Mouse (Mus musculus): Measurements from ENCODE around the gene Polr2i.
"Not testable (repeated sequence)": the region's sequence is repeated elsewhere in the genome, so short reads cannot be mapped to it uniquely, and the experiment has no call there.

The Polr2i gene

GRCm38 (mm10) chr7:30204380-30204779 is 27.4 kb upstream of the Polr2i start:
- in situ Hi-C loops (cut with MboI, MseI), result no loop called here

GRCm38 (mm10) chr7:30205383-30205782 is 26.4 kb upstream of the Polr2i start:
- in situ Hi-C loops (cut with MboI, MseI), result no loop called here

GRCm38 (mm10) chr7:30206364-30206763 is 25.4 kb upstream of the Polr2i start:
- in situ Hi-C loops (cut with MboI, MseI), result not testable (repeated sequence)

- in situ Hi-C loops (cut with MboI, MseI), result loop anchor here (5.0 kb wide), 1 partner anchor 39 kb away; no protein-coding TSS in a partner anchor
Measured at GRCm38 (mm10) chr7:30211025-30211424, 20.7 kb upstream of the Polr2i start.

GRCm38 (mm10) chr7:30213881-30214280 is 17.9 kb upstream of the Polr2i start:
- in situ Hi-C loops (cut with MboI, MseI), result loop anchor here (5.0 kb wide), 1 partner anchor 42 kb away; no protein-coding TSS in a partner anchor

- in situ Hi-C loops (cut with MboI, MseI), result no loop called here
Measured at GRCm38 (mm10) chr7:30215875-30216274, 15.9 kb upstream of the Polr2i start.

- in situ Hi-C loops (cut with MboI, MseI), result no loop called here
Measured at GRCm38 (mm10) chr7:30216723-30217151, 15.0 kb upstream of the Polr2i start.

GRCm38 (mm10) chr7:30217277-30217676 is 14.5 kb upstream of the Polr2i start:
- in situ Hi-C loops (cut with MboI, MseI), result no loop called here

GRCm38 (mm10) chr7:30219293-30220007 is 12.3 kb upstream of the Polr2i start:
- in situ Hi-C loops (cut with MboI, MseI), result no loop called here

- in situ Hi-C loops (cut with MboI, MseI), result no loop called here
Measured at GRCm38 (mm10) chr7:30220008-30220356, 11.8 kb upstream of the Polr2i start.

GRCm38 (mm10) chr7:30221433-30221832 is 10.3 kb upstream of the Polr2i start:
- in situ Hi-C loops (cut with MboI, MseI), result no loop called here

GRCm38 (mm10) chr7:30222205-30222604 is 9.5 kb upstream of the Polr2i start:
- in situ Hi-C loops (cut with MboI, MseI), result no loop called here

GRCm38 (mm10) chr7:30224206-30224605 is 7.5 kb upstream of the Polr2i start:
- in situ Hi-C loops (cut with MboI, MseI), result no loop called here

GRCm38 (mm10) chr7:30231328-30231668 is 450 bp upstream of the Polr2i start:
- in situ Hi-C loops (cut with MboI, MseI), result no loop called here

GRCm38 (mm10) chr7:30232631-30233148 is 942 bp downstream of the Polr2i start:
- in situ Hi-C loops (cut with MboI, MseI), result no loop called here

GRCm38 (mm10) chr7:30233387-30233786 is 1.6 kb downstream of the Polr2i start:
- in situ Hi-C loops (cut with MboI, MseI), result no loop called here

- in situ Hi-C loops (cut with MboI, MseI), result no loop called here
Measured at GRCm38 (mm10) chr7:30234276-30234858, 2.6 kb downstream of the Polr2i start.

- in situ Hi-C loops (cut with MboI, MseI), result no loop called here
Measured at GRCm38 (mm10) chr7:30235091-30235490, 3.3 kb downstream of the Polr2i start.

GRCm38 (mm10) chr7:30235625-30236024 is 3.9 kb downstream of the Polr2i start, which contains the start of gene Ovol3:
Gene Ovol3, minus strand, starts transcription at chr7:30235725.
- in situ Hi-C loops (cut with MboI, MseI), result no loop called here

GRCm38 (mm10) chr7:30237374-30237773 is 5.6 kb downstream of the Polr2i start:
- in situ Hi-C loops (cut with MboI, MseI), result not testable (repeated sequence)

- in situ Hi-C loops (cut with MboI, MseI), result no loop called here
Measured at GRCm38 (mm10) chr7:30251956-30252954, 20.5 kb downstream of the Polr2i start.

- in situ Hi-C loops (cut with MboI, MseI), result no loop called here
Measured at GRCm38 (mm10) chr7:30265041-30265440, 33.3 kb downstream of the Polr2i start.

Data from regulatory T cell (primary cell).